Mouse (Mus musculus): Measurements from ENCODE around the gene Bri3.

- no peak for TF ChIP-seq CTCF (IDR thresholded peaks at IDR 0.05; ENCODE audit: low read depth, low read length)
- no peak for TF ChIP-seq POLR2A (IDR thresholded peaks at IDR 0.05; ENCODE audit: extremely low read depth, insufficient read depth, low read length)
These were observed 39.3 kb upstream of the Bri3 start for GRCm38 (mm10) chr5:144204911-144205310.
